In the genomic region with DNA sequence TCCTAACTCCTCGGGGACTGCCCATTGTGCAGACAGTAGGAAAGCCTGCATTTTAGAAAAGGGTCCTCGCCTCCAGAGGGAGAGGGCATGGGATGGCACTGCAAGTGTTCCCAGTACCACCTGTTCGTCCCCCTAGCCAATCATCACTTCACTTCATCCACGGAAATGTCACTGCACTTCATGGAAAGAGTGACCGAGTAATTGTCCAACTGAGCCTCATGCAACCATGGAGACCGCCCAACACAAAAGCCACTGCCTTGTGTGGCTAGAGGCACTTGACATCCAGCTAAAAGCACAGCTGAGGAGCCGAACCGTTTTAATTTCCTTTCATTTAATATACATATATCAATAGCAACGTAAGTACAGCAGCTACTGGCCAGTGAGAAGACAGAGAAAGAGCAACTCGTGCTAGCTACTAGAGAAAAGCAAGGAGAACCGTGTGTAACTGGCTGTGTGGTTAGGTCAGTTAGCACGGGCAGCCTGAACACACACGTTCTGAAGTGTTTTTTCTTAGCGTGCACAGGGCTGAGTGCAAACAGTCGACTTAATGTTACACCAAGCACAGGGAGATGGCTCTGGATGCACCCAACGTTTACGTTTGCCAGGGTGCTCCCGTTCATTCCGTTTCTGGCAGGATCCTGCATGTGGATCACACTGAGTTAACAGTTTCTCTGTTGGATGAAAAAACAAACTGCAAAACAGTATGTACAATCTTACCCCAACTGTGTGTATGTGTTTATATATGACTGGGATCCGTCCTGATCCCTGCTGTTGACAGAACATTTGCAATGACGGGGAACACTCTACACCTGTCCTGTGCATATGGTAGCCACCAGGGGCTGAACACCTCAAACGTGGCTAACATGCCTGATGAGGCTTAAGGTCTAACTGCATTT, we compare ENCODE assay signal across 25 mouse cellular contexts.
DNase-seq lines count a peak whose midpoint lies in the region; ATAC-seq and TF ChIP-seq lines count a peak whose summit lies in the region.
"Had no signal": no experiment of that assay in that cellular context is flagged by ENCODE, and none has a peak within 500 bp of the region (broad histone marks: within the 10 kb centered on the region; RNA-seq: fewer than 3 reads in every experiment).

No protein-coding gene starts in this region.

- peak; percentile 26 for DNase-seq in embryo, embryonic 10.5 days (ENCODE audit: low spot score)
- DNase-seq in embryo, embryonic 9.5 days (ENCODE audit: extremely low spot score) = no peak
- peak; percentile 88 for DNase-seq in heart, adult 11 months
- no peak for DNase-seq in heart, postnatal 4 days
- peak; percentile 61 for DNase-seq in lung, postnatal 0 days (ENCODE audit: low spot score)
- DNase-seq in lung, postnatal 25 days (ENCODE audit: low spot score) = no peak
- DNase-seq in spleen, postnatal 14 days (ENCODE audit: low spot score in 2 of 2) = no peak
- DNase-seq: adrenal gland, postnatal 10 days; cerebellum, adult 11-12 months; cerebellum, adult 9-11 months; gastrocnemius, postnatal 36 days; heart, adult 2 months; heart, postnatal 14 days; kidney, adult 11 months; kidney, postnatal 14 days had no signal

- no peak for TF ChIP-seq EP300 in lung, postnatal 0 days (IDR thresholded peaks at IDR 0.05)

- peak; percentile 53 for ATAC-seq in lung, postnatal 0 days
- 0 out of 2 replicates have a peak, but pooled peaks have one; percentile 11 for ATAC-seq in forebrain, embryonic 16.5 days
- ATAC-seq: inflammation-experienced regulatory T-cells, adult 6 months; midbrain, embryonic 15.5 days had no signal

- no peak for TF ChIP-seq CTCF in lung, postnatal 0 days (IDR thresholded peaks at IDR 0.05)

- H3K27me3 ChIP-seq in lung, postnatal 0 days (replicated peaks; ENCODE audit: insufficient read depth, low read length) = no peaks in the 10 kb centered on the region
- H3K27me3 ChIP-seq in forebrain, embryonic 16.5 days (replicated peaks; ENCODE audit: control insufficient read depth, insufficient read depth, low read length) = no peaks in the 10 kb centered on the region
- H3K27me3 ChIP-seq: hindbrain, embryonic 13.5 days; midbrain, embryonic 15.5 days; stomach, embryonic 15.5 days had no signal

- H3K9me3 ChIP-seq in lung, postnatal 0 days (ENCODE audit: low read length) = no peaks in the 10 kb centered on the region
- H3K9me3 ChIP-seq in forebrain, embryonic 16.5 days (ENCODE audit: control insufficient read depth, low read length) = no peaks in the 10 kb centered on the region
- H3K9me3 ChIP-seq: G1E; hindbrain, embryonic 13.5 days; limb, embryonic 12.5 days; liver, embryonic 15.5 days; midbrain, embryonic 15.5 days; stomach, embryonic 15.5 days had no signal

- 58% methylated on average over 22 of the region's 22 CpGs for WGBS in lung, postnatal 0 days
- 50% methylated on average over 22 of the region's 22 CpGs for WGBS in forebrain, embryonic 16.5 days

- H3K4me1 ChIP-seq in lung, postnatal 0 days (ENCODE audit: insufficient read depth, low read depth, low read length) = no peaks in the 10 kb centered on the region; the same call in 1 of the 2 replicates
- H3K4me1 ChIP-seq in forebrain, embryonic 16.5 days (replicated peaks; ENCODE audit: control insufficient read depth, insufficient read depth, low read length) = peaks cover 36% of the 10 kb centered on the region
- H3K4me1 ChIP-seq: liver, embryonic 15.5 days had no signal

- H3K9ac ChIP-seq in lung, postnatal 0 days (replicated peaks; ENCODE audit: low read depth) = no peak overlapping the region
- H3K9ac ChIP-seq in forebrain, embryonic 16.5 days (replicated peaks; ENCODE audit: low read depth, low read length) = no peak overlapping the region
- H3K9ac ChIP-seq: hindbrain, embryonic 13.5 days; limb, embryonic 12.5 days; liver, embryonic 15.5 days; midbrain, embryonic 15.5 days; stomach, embryonic 15.5 days had no signal

- H3K4me2 ChIP-seq in lung, postnatal 0 days (replicated peaks; ENCODE audit: low read depth, low read length) = no peak overlapping the region
- no peak overlapping the region for H3K4me2 ChIP-seq in forebrain, embryonic 16.5 days (ENCODE audit: low read length)
- H3K4me2 ChIP-seq: hindbrain, embryonic 13.5 days; limb, embryonic 12.5 days; liver, embryonic 15.5 days; midbrain, embryonic 15.5 days; stomach, embryonic 15.5 days had no signal

- H3K4me3 ChIP-seq in lung, postnatal 0 days (ENCODE audit: low read depth, low read length) = no peak overlapping the region
- no peak overlapping the region for H3K4me3 ChIP-seq in forebrain, embryonic 16.5 days (replicated peaks; ENCODE audit: low read length)
- H3K4me3 ChIP-seq: erythroblast, embryonic 14.5 days; heart, adult 2 months; hindbrain, embryonic 13.5 days; left cerebral cortex, adult 2 months; limb, embryonic 12.5 days; liver, embryonic 15.5 days; midbrain, embryonic 15.5 days; stomach, embryonic 15.5 days had no signal

- no peaks in the 10 kb centered on the region for H3K36me3 ChIP-seq in lung, postnatal 0 days (ENCODE audit: insufficient read depth, low read length)
- no peaks in the 10 kb centered on the region for H3K36me3 ChIP-seq in forebrain, embryonic 16.5 days (ENCODE audit: control insufficient read depth, insufficient read depth)
- H3K36me3 ChIP-seq: G1E; hindbrain, embryonic 13.5 days; limb, embryonic 12.5 days; liver, embryonic 15.5 days; midbrain, embryonic 15.5 days; stomach, embryonic 15.5 days had no signal

- H3K27ac ChIP-seq in lung, postnatal 0 days (ENCODE audit: low read length) = 0 out of 2 replicates have a peak overlapping the region, but pooled peaks have one; percentile 27
- no peak overlapping the region; the same call in 1 of the 2 replicates for H3K27ac ChIP-seq in forebrain, embryonic 16.5 days (ENCODE audit: low read length)
- H3K27ac ChIP-seq: heart, adult 2 months; hindbrain, embryonic 13.5 days; left cerebral cortex, adult 2 months; limb, embryonic 12.5 days; liver, embryonic 15.5 days; midbrain, embryonic 15.5 days; stomach, embryonic 15.5 days had no signal

Comparison
In these comparisons a context has a peak if more than half of its experiments do, and no peak if none do; other contexts are left out.
1. DNase-seq: peak in embryo, embryonic 10.5 days (single experiment), heart, adult 11 months (single experiment) and lung, postnatal 0 days (single experiment); none in embryo, embryonic 9.5 days (single experiment), heart, postnatal 4 days (single experiment), lung, postnatal 25 days (single experiment) and spleen, postnatal 14 days (0 of 2).